Mouse (Mus musculus): ENCODE data around the gene Vax1. TPM values are rescaled to one million over a fixed set of nuclear protein-coding genes. Genes with fewer than 3 reads are reported as not detected.

Gene Vax1
- total and polyA plus RNA-seq, 3 experiments = not detected

Other genes starting within 250 kb of the Vax1 start
- under 1 TPM; 0.26 to 0.55 TPM for gene Eno4, start 226.6 kb downstream of the Vax1 start, total RNA-seq (2021)
- gene Eno4, start 226.6 kb downstream of the Vax1 start, polyA plus RNA-seq (2012; rRNA removed) = 0.08 and 0.11 TPM in 2 replicates
- gene Hspa12a, start 226.4 kb downstream of the Vax1 start, total RNA-seq (2021) = 100 to 1,000 TPM; 108 to 114 TPM
- 32.3 and 38.6 TPM in 2 replicates for gene Hspa12a, start 226.4 kb downstream of the Vax1 start, polyA plus RNA-seq (2012; rRNA removed)
- gene Shtn1, start 94.0 kb downstream of the Vax1 start, total RNA-seq (2021) = 10 to 100 TPM; 19.8 to 20.5 TPM
- gene Shtn1, start 94.0 kb downstream of the Vax1 start, polyA plus RNA-seq (2012; rRNA removed) = 1.9 and 2.5 TPM in 2 replicates
- gene Kcnk18, start 49.2 kb upstream of the Vax1 start, total RNA-seq (2021) = not detected
- gene Kcnk18, start 49.2 kb upstream of the Vax1 start, polyA plus RNA-seq (2012; rRNA removed) = not detected in 2 replicates
- gene Slc18a2, start 90.8 kb upstream of the Vax1 start, total RNA-seq (2021) = 10 to 100 TPM; 10.4 to 25.8 TPM
- gene Slc18a2, start 90.8 kb upstream of the Vax1 start, polyA plus RNA-seq (2012; rRNA removed) = 4.3 and 8.7 TPM in 2 replicates
- 100 to 1,000 TPM; 445 to 681 TPM for gene Rps12-ps3, start 152.2 kb upstream of the Vax1 start, total RNA-seq (2021)
- 1,063 and 1,394 TPM in 2 replicates for gene Rps12-ps3, start 152.2 kb upstream of the Vax1 start, polyA plus RNA-seq (2012; rRNA removed)
- gene Pdzd8, start 175.7 kb upstream of the Vax1 start, total RNA-seq (2021) = 10 to 100 TPM; 32.1 to 33.7 TPM
- 10.2 and 11.3 TPM in 2 replicates for gene Pdzd8, start 175.7 kb upstream of the Vax1 start, polyA plus RNA-seq (2012; rRNA removed)